Mouse (Mus musculus) kidney, adult 11 months (tissue): Measurements from ENCODE around the gene Mettl7a2.
"Not testable (repeated sequence)": the region's sequence is repeated elsewhere in the genome, so short reads cannot be mapped to it uniquely, and the experiment has no call there.

Experiments
- DNase-seq: peaks from one replicate; pipeline ENCODE4 v3.0.0; 2022

The Mettl7a2 gene

GRCm38 (mm10) chr15:100341314-100341980 lies 11.6 kb upstream of the Mettl7a2 start:
- DNase-seq, result peak; percentile 46

GRCm38 (mm10) chr15:100345484-100345883 lies 7.5 kb upstream of the Mettl7a2 start:
- DNase-seq, result peak; percentile 55

- peak; percentile 74 for DNase-seq
Measured at GRCm38 (mm10) chr15:100346761-100347160, 6.2 kb upstream of the Mettl7a2 start.

- DNase-seq, result peak; percentile 90
Measured at GRCm38 (mm10) chr15:100349496-100349895, 3.5 kb upstream of the Mettl7a2 start.

- peak; percentile 35 for DNase-seq
Measured at GRCm38 (mm10) chr15:100351501-100352060, 1.4 kb upstream of the Mettl7a2 start.

GRCm38 (mm10) chr15:100353399-100353798 lies 399 bp downstream of the Mettl7a2 start:
- not testable (repeated sequence) for DNase-seq

GRCm38 (mm10) chr15:100355876-100356275 lies 2.9 kb downstream of the Mettl7a2 start:
- DNase-seq, result no peak

- DNase-seq, result no peak
Measured at GRCm38 (mm10) chr15:100364242-100364641, 11.2 kb downstream of the Mettl7a2 start, which contains the start of gene Higd1c. Gene Higd1c (plus strand): TSS chr15:100364542.

- DNase-seq, result not testable (repeated sequence)
Measured at GRCm38 (mm10) chr15:100365967-100366366, 13.0 kb downstream of the Mettl7a2 start.

- DNase-seq, result no peak
Measured at GRCm38 (mm10) chr15:100367119-100367518, 14.1 kb downstream of the Mettl7a2 start.

GRCm38 (mm10) chr15:100375066-100375465 lies 22.1 kb downstream of the Mettl7a2 start:
- DNase-seq, result peak; percentile 58

- not testable (repeated sequence) for DNase-seq
Measured at GRCm38 (mm10) chr15:100377847-100378505, 25.0 kb downstream of the Mettl7a2 start.

- DNase-seq, result no peak
Measured at GRCm38 (mm10) chr15:100379658-100380057, 26.7 kb downstream of the Mettl7a2 start.

GRCm38 (mm10) chr15:100380104-100380503 lies 27.1 kb downstream of the Mettl7a2 start:
- DNase-seq, result no peak

- DNase-seq, result no peak
Measured at GRCm38 (mm10) chr15:100385705-100386104, 32.7 kb downstream of the Mettl7a2 start.

- no peak for DNase-seq
Measured at GRCm38 (mm10) chr15:100387544-100388223, 34.7 kb downstream of the Mettl7a2 start.

- DNase-seq, result no peak
Measured at GRCm38 (mm10) chr15:100388224-100388835, 35.3 kb downstream of the Mettl7a2 start.

- DNase-seq, result no peak
Measured at GRCm38 (mm10) chr15:100388886-100389285, 35.9 kb downstream of the Mettl7a2 start.

- DNase-seq, result no peak
Measured at GRCm38 (mm10) chr15:100391066-100391465, 38.1 kb downstream of the Mettl7a2 start.

- DNase-seq, result no peak
Measured at GRCm38 (mm10) chr15:100391599-100391998, 38.6 kb downstream of the Mettl7a2 start.

- no peak for DNase-seq
Measured at GRCm38 (mm10) chr15:100393016-100393415, 40.0 kb downstream of the Mettl7a2 start.

GRCm38 (mm10) chr15:100395561-100395960 lies 42.6 kb downstream of the Mettl7a2 start:
- no peak for DNase-seq
